Mouse (Mus musculus): ENCODE measurements at regions not wholly inside any gene's neighbourhood (a gene's known extent, or its start where the extent isn't known, plus 50 kb on each side); places are given as distances from the start of the nearest gene placed in this dataset.

DNA sequence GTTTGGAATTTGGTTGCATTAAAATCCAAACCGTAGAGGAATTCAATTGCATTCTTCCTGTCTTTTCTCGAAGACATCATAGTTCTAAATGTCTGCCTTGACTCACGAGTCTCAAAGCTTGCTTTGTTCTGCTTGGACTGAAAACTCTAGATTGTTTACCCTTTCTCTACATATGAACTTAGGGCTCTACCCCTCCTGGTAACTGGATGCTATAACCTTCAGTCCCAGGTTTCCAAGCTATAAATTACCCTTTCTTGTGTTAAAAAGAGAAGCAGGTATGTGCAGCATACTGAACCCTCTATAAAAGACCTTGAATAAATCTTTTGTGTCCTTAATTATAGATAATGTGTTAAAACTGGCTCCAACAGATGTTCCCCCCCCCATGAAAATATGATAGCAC is 243.7 kb upstream of the Cxadr start:
- no peak for DNase-seq (ENCODE audit: low read depth, low spot score)
- Histone ChIP-seq H3K79me2 (ENCODE audit: control insufficient read depth, insufficient read depth, low read length, poor library complexity) (no peaks in the 10 kb centered on the region), H3K4me3 (ENCODE audit: control insufficient read depth in 1 of 2, insufficient read depth in 1 of 2, low read depth in 2 of 2, low read length in 2 of 2) (no peak overlapping the region), H3K4me1 (ENCODE audit: control insufficient read depth in 1 of 2, insufficient read depth in 2 of 2, low read length in 2 of 2) (no peaks in the 10 kb centered on the region), H3K9ac (ENCODE audit: control insufficient read depth, low read depth, low read length, poor library complexity, severe bottlenecking) (no peak overlapping the region), H3K9me3 (replicated peaks; ENCODE audit: insufficient read depth, low read length) (no peaks in the 10 kb centered on the region), H3K27me3 (ENCODE audit: control insufficient read depth in 1 of 2, insufficient read depth in 2 of 2, low read length in 2 of 2) (no peaks in the 10 kb centered on the region; a peak in 1 of 4 replicates), H3K27ac (ENCODE audit: control insufficient read depth, low read depth, low read length) (no peak overlapping the region), H3K36me3 (ENCODE audit: control insufficient read depth in 1 of 2, insufficient read depth in 2 of 2, low read length in 2 of 2) (no peaks in the 10 kb centered on the region)
- TF ChIP-seq MXI1 (IDR thresholded peaks at IDR 0.05; ENCODE audit: low read depth, low read length) (no peak), KAT2A (conservative IDR thresholded peaks at IDR 0.05; ENCODE audit: low read depth, low read length) (no peak), POLR2AphosphoS2 (IDR thresholded peaks at IDR 0.05; ENCODE audit: low read length) (no peak), BHLHE40 (IDR thresholded peaks at IDR 0.05; ENCODE audit: borderline replicate concordance, low read depth, low read length) (no peak), MEF2A (IDR thresholded peaks at IDR 0.05; ENCODE audit: extremely low read depth, insufficient replicate concordance, low read depth, low read length, poor library complexity, severe bottlenecking) (no peak), CTCF (IDR thresholded peaks at IDR 0.05 in 2 of 3, conservative IDR thresholded peaks at IDR 0.05 in 1 of 3; ENCODE audit: control insufficient read depth in 1 of 3, insufficient read depth in 1 of 3, low read depth in 2 of 3, low read length in 3 of 3, poor library complexity in 1 of 3, severe bottlenecking in 1 of 3) (no peak), GATA1 (IDR thresholded peaks at IDR 0.05; ENCODE audit: low read depth, low read length) (no peak), NRF1 (IDR thresholded peaks at IDR 0.05; ENCODE audit: insufficient read depth, low read depth, low read length, poor library complexity, severe bottlenecking) (no peak), EP300 (IDR thresholded peaks at IDR 0.05; ENCODE audit: low read depth in 1 of 2, low read length in 2 of 2) (no peak), ZNF384 (IDR thresholded peaks at IDR 0.05; ENCODE audit: low read depth, low read length) (no peak), TAL1 (IDR thresholded peaks at IDR 0.05; ENCODE audit: low read length) (no peak), TBP (IDR thresholded peaks at IDR 0.05; ENCODE audit: low read depth, low read length) (no peak)

DNA sequence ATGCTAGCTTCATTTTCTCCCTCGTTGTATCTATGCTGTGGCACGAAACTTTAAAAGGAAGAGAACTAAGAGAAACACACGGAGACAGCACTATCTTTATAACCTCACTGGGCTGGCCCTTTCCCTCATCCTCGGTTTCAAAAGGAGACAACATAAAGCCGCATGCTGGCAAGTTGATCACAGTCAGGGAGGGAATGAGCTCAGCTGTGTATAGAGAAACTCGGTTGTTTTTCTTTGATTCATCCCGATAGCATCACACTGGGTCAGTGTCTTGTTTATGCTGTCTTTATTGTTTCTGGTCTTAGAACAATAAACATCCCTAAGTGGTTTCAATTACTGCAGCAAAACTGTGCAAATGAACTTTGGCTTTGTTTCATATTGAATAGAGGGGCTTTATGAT is 249.2 kb upstream of the Cxadr start:
- H3K79me2 ChIP-seq (ENCODE audit: control insufficient read depth, insufficient read depth, low read length, poor library complexity), result no peaks in the 10 kb centered on the region
- H3K27ac ChIP-seq (ENCODE audit: control insufficient read depth, low read depth, low read length), result no peak overlapping the region
- H3K27me3 ChIP-seq (ENCODE audit: control insufficient read depth in 1 of 2, insufficient read depth in 2 of 2, low read length in 2 of 2), result no peaks in the 10 kb centered on the region
- no peak overlapping the region for H3K4me3 ChIP-seq (ENCODE audit: control insufficient read depth in 1 of 2, insufficient read depth in 1 of 2, low read depth in 2 of 2, low read length in 2 of 2)
- no peak for DNase-seq (ENCODE audit: low read depth, low spot score)
- H3K4me1 ChIP-seq (ENCODE audit: control insufficient read depth in 1 of 2, insufficient read depth in 2 of 2, low read length in 2 of 2), result no peaks in the 10 kb centered on the region
- TF ChIP-seq TBP (IDR thresholded peaks at IDR 0.05; ENCODE audit: low read depth, low read length), result no peak
- no peak for TF ChIP-seq GATA1 (IDR thresholded peaks at IDR 0.05; ENCODE audit: low read depth, low read length)
- no peak for TF ChIP-seq CHD1 (IDR thresholded peaks at IDR 0.05; ENCODE audit: low read depth, low read length)
- TF ChIP-seq E2F4 (IDR thresholded peaks at IDR 0.05; ENCODE audit: borderline replicate concordance, low read depth, low read length), result no peak
- TF ChIP-seq NELFE (IDR thresholded peaks at IDR 0.05; ENCODE audit: low read depth, low read length), result no peak
- TF ChIP-seq POLR2A (IDR thresholded peaks at IDR 0.05; ENCODE audit: control insufficient read depth in 1 of 2, insufficient read depth in 1 of 2, low read depth in 1 of 2, low read length in 2 of 2, poor library complexity in 1 of 2), result no peak
- no peak for TF ChIP-seq POLR2AphosphoS2 (IDR thresholded peaks at IDR 0.05; ENCODE audit: low read length)
- TF ChIP-seq ZC3H11A (IDR thresholded peaks at IDR 0.05; ENCODE audit: low read depth, low read length), result no peak
- TF ChIP-seq SMC3 (IDR thresholded peaks at IDR 0.05; ENCODE audit: low read depth, low read length), result no peak
- no peak for TF ChIP-seq MYB (IDR thresholded peaks at IDR 0.05; ENCODE audit: low read depth, low read length)
- no peak overlapping the region for H3K9ac ChIP-seq (ENCODE audit: control insufficient read depth, low read depth, low read length, poor library complexity, severe bottlenecking)
- H3K9me3 ChIP-seq (replicated peaks; ENCODE audit: insufficient read depth, low read length), result no peaks in the 10 kb centered on the region
- no peaks in the 10 kb centered on the region for H3K36me3 ChIP-seq (ENCODE audit: control insufficient read depth in 1 of 2, insufficient read depth in 2 of 2, low read length in 2 of 2)
